Mouse (Mus musculus): ENCODE data around the gene Nr2f1. TPM values are rescaled to one million over a fixed set of nuclear protein-coding genes. Genes with fewer than 3 reads are reported as not detected.

Nr2f1 gene
- polyA plus RNA-seq, 1 experiment from 2014 or later = 13.8 TPM

- no peak overlapping the region for H3K4me3 ChIP-seq
- H3K27me3 ChIP-seq (ENCODE audit: insufficient read depth, poor library complexity, severe bottlenecking) = peaks cover 67% of the 10 kb centered on the region
- no peak overlapping the region for H3K27ac ChIP-seq
- DNase-seq (ENCODE audit: low spot score) = no peak
- H3K9me3 ChIP-seq = no peaks in the 10 kb centered on the region
- no peaks in the 10 kb centered on the region for H3K36me3 ChIP-seq
- WGBS = 39% methylated on average over 7 of the region's 7 CpGs
- H3K4me1 ChIP-seq = peaks cover 21% of the 10 kb centered on the region
These were observed 7.4 kb upstream of the Nr2f1 start for GRCm38 (mm10) chr13:78206891-78207430.

GRCm38 (mm10) chr13:78205426-78205825, 5.9 kb upstream of the Nr2f1 start:
- Histone ChIP-seq H3K9me3 (no peaks in the 10 kb centered on the region), H3K4me1 (peaks cover 13% of the 10 kb centered on the region), H3K36me3 (no peaks in the 10 kb centered on the region), H3K27me3 (ENCODE audit: insufficient read depth, poor library complexity, severe bottlenecking) (peaks cover 51% of the 10 kb centered on the region), H3K4me3 (no peak overlapping the region), H3K27ac (no peak overlapping the region)
- DNase-seq (ENCODE audit: low spot score) = no peak

- Histone ChIP-seq H3K9me3 (no peaks in the 10 kb centered on the region), H3K4me1 (0 out of 2 replicates have a peak, but pooled peaks cover 3% of the 10 kb centered on the region), H3K27ac (peak overlapping the region; percentile 91), H3K27me3 (ENCODE audit: insufficient read depth, poor library complexity, severe bottlenecking) (peaks cover 34% of the 10 kb centered on the region), H3K36me3 (no peaks in the 10 kb centered on the region), H3K4me3 (peak overlapping the region; percentile 77)
- WGBS = under 1% methylated on average over 37 of the region's 37 CpGs
- DNase-seq (ENCODE audit: low spot score) = peak; percentile 81
These were observed 3.9 kb upstream of the Nr2f1 start for GRCm38 (mm10) chr13:78203348-78204061.

GRCm38 (mm10) chr13:78202574-78203347, 3.2 kb upstream of the Nr2f1 start:
- no peak for DNase-seq (ENCODE audit: low spot score)
- Histone ChIP-seq H3K4me1 (peaks cover 8% of the 10 kb centered on the region), H3K4me3 (peak overlapping the region; percentile 77), H3K27ac (peak overlapping the region; percentile 91), H3K27me3 (ENCODE audit: insufficient read depth, poor library complexity, severe bottlenecking) (peaks cover 28% of the 10 kb centered on the region), H3K36me3 (no peaks in the 10 kb centered on the region), H3K9me3 (no peaks in the 10 kb centered on the region)
- under 1% methylated on average over 47 of the region's 47 CpGs for WGBS

GRCm38 (mm10) chr13:78201871-78202565, 2.5 kb upstream of the Nr2f1 start:
- Histone ChIP-seq H3K9me3 (no peaks in the 10 kb centered on the region), H3K36me3 (no peaks in the 10 kb centered on the region), H3K27ac (peak overlapping the region; percentile 91), H3K4me3 (peak overlapping the region; percentile 77), H3K27me3 (ENCODE audit: insufficient read depth, poor library complexity, severe bottlenecking) (peaks cover 27% of the 10 kb centered on the region), H3K4me1 (peaks cover 12% of the 10 kb centered on the region)
- WGBS = 1% methylated on average over 22 of the region's 22 CpGs
- DNase-seq (ENCODE audit: low spot score) = no peak

GRCm38 (mm10) chr13:78200991-78201870, 1.7 kb upstream of the Nr2f1 start:
- Histone ChIP-seq H3K9me3 (no peaks in the 10 kb centered on the region), H3K4me3 (peak overlapping the region; percentile 77), H3K27ac (peak overlapping the region; percentile 91), H3K27me3 (ENCODE audit: insufficient read depth, poor library complexity, severe bottlenecking) (peaks cover 21% of the 10 kb centered on the region; the same call in 1 of the 2 replicates), H3K36me3 (no peaks in the 10 kb centered on the region), H3K4me1 (peaks cover 12% of the 10 kb centered on the region)
- peak; percentile 92 for DNase-seq (ENCODE audit: low spot score)
- WGBS = 1% methylated on average over 28 of the region's 30 CpGs

GRCm38 (mm10) chr13:78200407-78200806, 850 bp upstream of the Nr2f1 start:
- Histone ChIP-seq H3K4me1 (peaks cover 16% of the 10 kb centered on the region), H3K27me3 (ENCODE audit: insufficient read depth, poor library complexity, severe bottlenecking) (peaks cover 21% of the 10 kb centered on the region), H3K27ac (peak overlapping the region; percentile 47), H3K9me3 (no peaks in the 10 kb centered on the region), H3K4me3 (peak overlapping the region; percentile 77), H3K36me3 (0 out of 2 replicates have a peak, but pooled peaks cover 1% of the 10 kb centered on the region)
- under 1% methylated on average over 9 of the region's 9 CpGs for WGBS
- peak; percentile 91 for DNase-seq (ENCODE audit: low spot score)

- peak overlapping the region; percentile 88 for H3K4me3 ChIP-seq
- H3K9me3 ChIP-seq = no peaks in the 10 kb centered on the region
- 0 out of 2 replicates have a peak, but pooled peaks cover 9% of the 10 kb centered on the region for H3K36me3 ChIP-seq
- whole genome bisulfite sequencing = under 1% methylated on average over 77 of the region's 92 CpGs
- DNase-seq (ENCODE audit: low spot score) = peak; percentile 84
- peaks cover 25% of the 10 kb centered on the region for H3K4me1 ChIP-seq
- peaks cover 23% of the 10 kb centered on the region for H3K27me3 ChIP-seq (ENCODE audit: insufficient read depth, poor library complexity, severe bottlenecking)
- peak overlapping the region; percentile 95 for H3K27ac ChIP-seq
These were observed 501 bp downstream of the Nr2f1 start for GRCm38 (mm10) chr13:78198871-78199641.

GRCm38 (mm10) chr13:78198391-78198870, 1.1 kb downstream of the Nr2f1 start:
- H3K9me3 ChIP-seq = no peaks in the 10 kb centered on the region
- peaks cover 23% of the 10 kb centered on the region for H3K4me1 ChIP-seq
- H3K27me3 ChIP-seq (ENCODE audit: insufficient read depth, poor library complexity, severe bottlenecking) = peaks cover 30% of the 10 kb centered on the region
- H3K36me3 ChIP-seq = 0 out of 2 replicates have a peak, but pooled peaks cover 9% of the 10 kb centered on the region
- DNase-seq (ENCODE audit: low spot score) = no peak
- peak overlapping the region; percentile 88 for H3K4me3 ChIP-seq
- under 1% methylated on average over 48 of the region's 63 CpGs for WGBS
- peak overlapping the region; percentile 95 for H3K27ac ChIP-seq

GRCm38 (mm10) chr13:78197819-78198390, 1.7 kb downstream of the Nr2f1 start:
- peaks cover 35% of the 10 kb centered on the region for H3K27me3 ChIP-seq (ENCODE audit: insufficient read depth, poor library complexity, severe bottlenecking)
- WGBS = under 1% methylated on average over 32 of the region's 33 CpGs
- DNase-seq (ENCODE audit: low spot score) = no peak

GRCm38 (mm10) chr13:78197286-78197818, 2.2 kb downstream of the Nr2f1 start:
- peak overlapping the region; percentile 95 for H3K27ac ChIP-seq
- H3K27me3 ChIP-seq (ENCODE audit: insufficient read depth, poor library complexity, severe bottlenecking) = peaks cover 40% of the 10 kb centered on the region
- H3K36me3 ChIP-seq = 0 out of 2 replicates have a peak, but pooled peaks cover 9% of the 10 kb centered on the region
- H3K9me3 ChIP-seq = no peaks in the 10 kb centered on the region
- 1% methylated on average over 9 of the region's 9 CpGs for WGBS
- H3K4me3 ChIP-seq = peak overlapping the region; percentile 88
- peaks cover 23% of the 10 kb centered on the region for H3K4me1 ChIP-seq
- no peak for DNase-seq (ENCODE audit: low spot score)

More at GRCm38 (mm10) chr13:78197819-78198390, 1.7 kb downstream of the Nr2f1 start:
- H3K4me3 ChIP-seq = peak overlapping the region; percentile 88
- H3K36me3 ChIP-seq = 0 out of 2 replicates have a peak, but pooled peaks cover 9% of the 10 kb centered on the region
- H3K27ac ChIP-seq = peak overlapping the region; percentile 95
- H3K4me1 ChIP-seq = peaks cover 23% of the 10 kb centered on the region
- H3K9me3 ChIP-seq = no peaks in the 10 kb centered on the region
